In the genomic region with DNA sequence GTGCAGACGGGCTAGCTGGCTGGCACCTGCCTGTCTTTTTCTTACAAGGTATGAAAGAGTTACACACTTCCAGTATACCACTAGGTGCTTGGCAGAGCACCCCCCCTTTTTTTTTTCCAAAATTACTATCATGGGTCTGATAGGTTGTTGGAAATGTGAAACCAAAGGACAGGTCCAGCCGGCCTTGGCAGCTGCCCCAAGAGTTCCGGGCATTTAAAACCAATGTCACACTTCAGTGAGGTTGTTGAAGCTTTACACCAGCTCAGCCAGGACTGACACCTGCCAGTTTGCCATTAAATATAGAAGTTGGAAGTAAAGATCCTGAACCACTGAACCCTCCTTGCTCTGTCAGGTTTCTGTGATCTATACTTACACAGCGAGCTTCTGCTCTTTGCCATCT, we compare ENCODE assay signal across 9 mouse cellular contexts. TPM values are rescaled to one million over a fixed set of nuclear protein-coding genes. Genes with fewer than 3 reads are reported as not detected.
DNase-seq lines count a peak whose midpoint lies in the region; ATAC-seq and TF ChIP-seq lines count a peak whose summit lies in the region.
"Had no signal": no experiment of that assay in that cellular context is flagged by ENCODE, and none has a peak within 500 bp of the region (broad histone marks: within the 10 kb centered on the region; RNA-seq: fewer than 3 reads in every experiment).

No protein-coding gene starts in this region.

- peak overlapping the region; percentile 62 for H3K4me2 ChIP-seq in hindbrain, embryonic 11.5 days (replicated peaks; ENCODE audit: low read depth, low read length)
- no peak overlapping the region for H3K4me2 ChIP-seq in intestine, postnatal 0 days (replicated peaks; ENCODE audit: low read depth)
- H3K4me2 ChIP-seq in lung, postnatal 0 days (replicated peaks; ENCODE audit: low read depth, low read length) = no peak overlapping the region
- H3K4me2 ChIP-seq: embryonic facial prominence, embryonic 15.5 days had no signal

- H3K27me3 ChIP-seq in forebrain, embryonic 10.5 days (ENCODE audit: poor library complexity, severe bottlenecking) = no peaks in the 10 kb centered on the region
- H3K27me3 ChIP-seq in hindbrain, embryonic 11.5 days (ENCODE audit: control insufficient read depth, insufficient read depth, low read length) = no peaks in the 10 kb centered on the region
- H3K27me3 ChIP-seq in intestine, postnatal 0 days (replicated peaks; ENCODE audit: control insufficient read depth, insufficient read depth, low read length) = no peaks in the 10 kb centered on the region
- no peaks in the 10 kb centered on the region for H3K27me3 ChIP-seq in lung, postnatal 0 days (replicated peaks; ENCODE audit: insufficient read depth, low read length)
- H3K27me3 ChIP-seq: embryonic facial prominence, embryonic 15.5 days had no signal

- peak overlapping the region; percentile 16; the same call in 1 of the 2 replicates for H3K27ac ChIP-seq in cortical plate, adult 2 months (ENCODE audit: insufficient read depth, low read length)
- H3K27ac ChIP-seq in forebrain, embryonic 10.5 days = no peak overlapping the region
- no peak overlapping the region for H3K27ac ChIP-seq in hindbrain, embryonic 11.5 days (ENCODE audit: low read depth, low read length)
- H3K27ac ChIP-seq in intestine, postnatal 0 days (ENCODE audit: low read depth, low read length) = no peak overlapping the region
- H3K27ac ChIP-seq in lung, postnatal 0 days (ENCODE audit: low read length) = no peak overlapping the region
- H3K27ac ChIP-seq: embryonic facial prominence, embryonic 15.5 days had no signal

- no peaks in the 10 kb centered on the region for H3K9me3 ChIP-seq in forebrain, embryonic 10.5 days
- no peaks in the 10 kb centered on the region for H3K9me3 ChIP-seq in hindbrain, embryonic 11.5 days (ENCODE audit: control insufficient read depth, low read length)
- no peaks in the 10 kb centered on the region for H3K9me3 ChIP-seq in intestine, postnatal 0 days (ENCODE audit: control insufficient read depth)
- H3K9me3 ChIP-seq in lung, postnatal 0 days (ENCODE audit: low read length) = no peaks in the 10 kb centered on the region
- H3K9me3 ChIP-seq: embryonic facial prominence, embryonic 15.5 days; G1E had no signal

- peak overlapping the region; percentile 27; the same call in 1 of the 2 replicates for H3K9ac ChIP-seq in hindbrain, embryonic 11.5 days (ENCODE audit: low read depth, low read length)
- H3K9ac ChIP-seq in intestine, postnatal 0 days (ENCODE audit: low read depth, low read length) = no peak overlapping the region
- H3K9ac ChIP-seq in lung, postnatal 0 days (replicated peaks; ENCODE audit: low read depth) = no peak overlapping the region
- H3K9ac ChIP-seq: embryonic facial prominence, embryonic 15.5 days had no signal

- no peak overlapping the region for H3K4me3 ChIP-seq in cortical plate, adult 2 months (ENCODE audit: insufficient read depth, low read length)
- peak overlapping the region; percentile 36 for H3K4me3 ChIP-seq in forebrain, embryonic 10.5 days
- peak overlapping the region; percentile 32 for H3K4me3 ChIP-seq in hindbrain, embryonic 11.5 days (ENCODE audit: low read depth, low read length)
- no peak overlapping the region for H3K4me3 ChIP-seq in intestine, postnatal 0 days (ENCODE audit: low read depth, low read length)
- no peak overlapping the region for H3K4me3 ChIP-seq in lung, postnatal 0 days (ENCODE audit: low read depth, low read length)
- H3K4me3 ChIP-seq: embryonic facial prominence, embryonic 15.5 days had no signal

- ATAC-seq in hindbrain, embryonic 11.5 days (ENCODE audit: low FRiP score) = no peak
- ATAC-seq in inflammation-experienced regulatory T-cells, adult 6 months = no peak
- no peak for ATAC-seq in intestine, postnatal 0 days
- ATAC-seq in lung, postnatal 0 days = no peak

- DNase-seq in forebrain, embryonic 10.5 days (ENCODE audit: extremely low spot score, low spot score) = no peak
- DNase-seq in hindbrain, embryonic 11.5 days (ENCODE audit: low spot score) = no peak
- peak; percentile 67 to 73 for DNase-seq in kidney, postnatal 36 days
- no peak for DNase-seq in lung, postnatal 0 days (ENCODE audit: low spot score)

- TF ChIP-seq POLR2A in cortical plate, adult 2 months (IDR thresholded peaks at IDR 0.05; ENCODE audit: extremely low read depth, insufficient read depth, low read length) = no peak

- TF ChIP-seq EP300 in lung, postnatal 0 days (IDR thresholded peaks at IDR 0.05) = no peak

- peaks cover 80% of the 10 kb centered on the region for H3K36me3 ChIP-seq in forebrain, embryonic 10.5 days (replicated peaks)
- no peaks in the 10 kb centered on the region for H3K36me3 ChIP-seq in hindbrain, embryonic 11.5 days (ENCODE audit: control insufficient read depth, insufficient read depth, low read length)
- H3K36me3 ChIP-seq in intestine, postnatal 0 days (ENCODE audit: control insufficient read depth, insufficient read depth) = no peaks in the 10 kb centered on the region
- no peaks in the 10 kb centered on the region for H3K36me3 ChIP-seq in lung, postnatal 0 days (ENCODE audit: insufficient read depth, low read length)
- H3K36me3 ChIP-seq: G1E had no signal

- no peak for TF ChIP-seq CTCF in cortical plate, adult 2 months (IDR thresholded peaks at IDR 0.05; ENCODE audit: extremely low read depth, insufficient read depth, low read length)
- TF ChIP-seq CTCF in intestine, postnatal 0 days (IDR thresholded peaks at IDR 0.05; ENCODE audit: low read depth) = no peak
- TF ChIP-seq CTCF in lung, postnatal 0 days (IDR thresholded peaks at IDR 0.05) = no peak

- H3K4me1 ChIP-seq in cortical plate, adult 2 months (ENCODE audit: control insufficient read depth, insufficient read depth, low read length) = no peaks in the 10 kb centered on the region; the same call in 1 of the 2 replicates
- peaks cover 62% of the 10 kb centered on the region for H3K4me1 ChIP-seq in forebrain, embryonic 10.5 days
- no peaks in the 10 kb centered on the region for H3K4me1 ChIP-seq in hindbrain, embryonic 11.5 days (replicated peaks; ENCODE audit: control insufficient read depth, insufficient read depth, low read length)
- 0 out of 2 replicates have a peak, but pooled peaks cover 8% of the 10 kb centered on the region for H3K4me1 ChIP-seq in intestine, postnatal 0 days (replicated peaks; ENCODE audit: control insufficient read depth, insufficient read depth, low read length)
- H3K4me1 ChIP-seq in lung, postnatal 0 days (ENCODE audit: insufficient read depth, low read depth, low read length) = 0 out of 2 replicates have a peak, but pooled peaks cover 2% of the 10 kb centered on the region

- 83% methylated on average over 4 of the region's 4 CpGs for WGBS in forebrain, embryonic 10.5 days
- 73% methylated on average over 4 of the region's 4 CpGs for WGBS in hindbrain, embryonic 11.5 days
- WGBS in intestine, postnatal 0 days = 87% methylated on average over 4 of the region's 4 CpGs
- WGBS in lung, postnatal 0 days = 61% methylated on average over 4 of the region's 4 CpGs

RNA-seq across cellular contexts. Expression of a gene that starts 4.6 kb away (rescaled TPM):
- polyA plus RNA-seq in cortical plate, adult 2 months (2012; rRNA removed) = 264 and 334 TPM in 2 replicates
- polyA plus RNA-seq in forebrain, embryonic 10.5 days (2016; fragmentation: Nextera tagmentation; extraction: Ambion mirVana) = 137 and 151 TPM in 2 replicates
- polyA plus RNA-seq in hindbrain, embryonic 11.5 days (2014; fragmentation: Nextera tagmentation; extraction: Ambion mirVana) = 318 and 341 TPM in 2 replicates
- polyA plus RNA-seq in inflammation-experienced regulatory T-cells, adult 6 months (2017; shearing (Covaris generic)) = 1 to 10 TPM in 2 of 3 experiments, not detected in 1; 1.7 to 2.0 TPM
- 14.1 and 15.4 TPM in 2 replicates for polyA plus RNA-seq in intestine, postnatal 0 days (2015; fragmentation: Nextera tagmentation; extraction: Ambion mirVana)
- polyA plus RNA-seq in lung, postnatal 0 days (2015; fragmentation: Nextera tagmentation; extraction: Ambion mirVana) = 6.0 and 7.5 TPM in 2 replicates

RNA-seq across cellular contexts. Expression of a gene that starts 37.1 kb away (rescaled TPM):
- 37.3 and 42.2 TPM in 2 replicates for polyA plus RNA-seq in cortical plate, adult 2 months (2012; rRNA removed)
- 129 and 133 TPM in 2 replicates for polyA plus RNA-seq in forebrain, embryonic 10.5 days (2016; fragmentation: Nextera tagmentation; extraction: Ambion mirVana)
- 92.0 and 95.8 TPM in 2 replicates for polyA plus RNA-seq in hindbrain, embryonic 11.5 days (2014; fragmentation: Nextera tagmentation; extraction: Ambion mirVana)
- polyA plus RNA-seq in inflammation-experienced regulatory T-cells, adult 6 months (2017; shearing (Covaris generic)) = 10 to 100 TPM; 42.5 to 48.6 (median 45.6) TPM
- polyA plus RNA-seq in intestine, postnatal 0 days (2015; fragmentation: Nextera tagmentation; extraction: Ambion mirVana) = 62.8 and 69.8 TPM in 2 replicates
- polyA plus RNA-seq in lung, postnatal 0 days (2015; fragmentation: Nextera tagmentation; extraction: Ambion mirVana) = 50.1 and 50.2 TPM in 2 replicates

RNA-seq across cellular contexts. Expression of a gene that starts 47.9 kb away (rescaled TPM):
- 1,313 and 1,351 TPM in 2 replicates for polyA plus RNA-seq in cortical plate, adult 2 months (2012; rRNA removed)
- polyA plus RNA-seq in forebrain, embryonic 10.5 days (2016; fragmentation: Nextera tagmentation; extraction: Ambion mirVana) = 79.2 and 98.2 TPM in 2 replicates
- 422 and 447 TPM in 2 replicates for polyA plus RNA-seq in hindbrain, embryonic 11.5 days (2014; fragmentation: Nextera tagmentation; extraction: Ambion mirVana)
- 1 to 10 TPM; 3.1 to 8.7 (median 8.0) TPM for polyA plus RNA-seq in inflammation-experienced regulatory T-cells, adult 6 months (2017; shearing (Covaris generic))
- polyA plus RNA-seq in intestine, postnatal 0 days (2015; fragmentation: Nextera tagmentation; extraction: Ambion mirVana) = 218 and 292 TPM in 2 replicates
- 152 and 167 TPM in 2 replicates for polyA plus RNA-seq in lung, postnatal 0 days (2015; fragmentation: Nextera tagmentation; extraction: Ambion mirVana)

Comparison
In these comparisons a context has a peak if more than half of its experiments do, and no peak if none do; other contexts are left out.
1. H3K4me3 ChIP-seq: peak in forebrain, embryonic 10.5 days (single experiment) and hindbrain, embryonic 11.5 days (single experiment); none in cortical plate, adult 2 months (single experiment), intestine, postnatal 0 days (single experiment) and lung, postnatal 0 days (single experiment).
2. DNase-seq: peak in kidney, postnatal 36 days (2 of 2); none in forebrain, embryonic 10.5 days (single experiment), hindbrain, embryonic 11.5 days (single experiment) and lung, postnatal 0 days (single experiment).